Mouse (Mus musculus): ENCODE measurements at regions not wholly inside any gene's neighbourhood (a gene's known extent, or its start where the extent isn't known, plus 50 kb on each side); places are given as distances from the start of the nearest gene placed in this dataset.

DNA sequence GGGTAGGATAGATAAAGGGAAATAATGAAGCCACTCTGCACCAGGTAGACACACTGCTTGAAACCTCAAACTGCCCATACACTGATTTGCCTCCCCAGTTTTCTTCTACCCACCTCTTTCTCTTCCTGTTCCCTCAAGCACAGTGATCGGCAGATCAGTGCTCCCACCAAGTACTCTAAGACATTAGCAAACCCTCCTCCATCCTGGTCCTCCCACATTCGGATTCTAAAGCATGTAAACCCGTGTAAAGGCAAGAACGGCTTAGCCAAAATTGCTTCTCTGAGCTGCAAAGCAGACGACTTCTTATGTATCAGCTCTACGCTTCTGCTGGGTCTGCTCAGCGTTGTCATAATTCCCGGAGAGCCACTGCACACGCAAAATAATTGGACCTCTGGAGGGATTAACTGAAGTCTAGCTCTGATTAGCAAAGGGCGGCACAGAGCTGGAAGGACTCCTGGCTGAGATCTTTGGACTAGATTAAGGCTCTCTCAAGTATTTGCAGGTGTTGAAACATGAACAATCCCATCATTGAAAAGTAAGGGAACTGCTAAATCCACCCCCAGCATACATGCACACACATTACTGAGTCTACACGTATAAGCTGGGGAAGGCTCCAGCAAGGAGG, 67.2 kb downstream of the Mtx3 start:
- no peak for DNase-seq

DNA sequence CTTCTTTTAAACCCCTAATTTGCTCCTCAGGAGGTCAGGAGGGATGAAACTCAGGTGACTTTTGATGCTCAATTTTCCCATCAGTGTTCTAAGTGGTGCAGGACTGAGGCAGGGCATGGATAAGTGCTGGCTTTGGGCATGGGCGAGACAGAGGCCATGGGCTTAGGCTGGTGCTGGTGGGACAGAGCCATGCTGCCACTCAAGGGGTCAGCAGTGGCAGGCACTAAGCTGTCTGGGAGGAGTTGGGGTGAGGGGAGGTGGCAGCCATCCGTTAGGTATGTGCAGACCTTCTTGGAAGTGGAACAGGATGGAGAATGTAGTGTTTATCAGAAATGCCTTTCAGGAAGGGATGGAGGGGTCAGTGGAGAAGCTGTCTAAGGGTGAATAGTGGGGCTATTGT, 68.1 kb downstream of the Mtx3 start:
- DNase-seq: no peak

DNA sequence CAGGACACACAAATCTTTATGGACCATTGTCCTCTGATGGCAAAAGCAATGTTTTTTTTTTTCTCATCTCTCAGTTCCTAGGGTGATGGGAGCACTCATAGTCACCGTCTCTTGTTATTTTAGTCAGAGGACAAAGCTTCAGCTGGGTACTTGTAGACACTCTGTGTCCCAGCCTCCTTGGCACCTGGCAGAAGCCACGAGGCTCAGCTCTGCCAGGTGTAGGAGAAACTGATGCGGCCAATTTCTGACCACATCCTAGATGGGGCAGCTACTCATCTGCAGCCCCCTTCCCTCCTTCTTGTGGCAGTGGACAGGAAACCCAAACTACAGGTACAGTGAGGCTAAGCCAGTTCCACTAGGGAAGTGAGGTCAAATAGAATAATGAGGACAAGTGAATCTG, 70.1 kb downstream of the Mtx3 start:
- no peak for DNase-seq

DNA sequence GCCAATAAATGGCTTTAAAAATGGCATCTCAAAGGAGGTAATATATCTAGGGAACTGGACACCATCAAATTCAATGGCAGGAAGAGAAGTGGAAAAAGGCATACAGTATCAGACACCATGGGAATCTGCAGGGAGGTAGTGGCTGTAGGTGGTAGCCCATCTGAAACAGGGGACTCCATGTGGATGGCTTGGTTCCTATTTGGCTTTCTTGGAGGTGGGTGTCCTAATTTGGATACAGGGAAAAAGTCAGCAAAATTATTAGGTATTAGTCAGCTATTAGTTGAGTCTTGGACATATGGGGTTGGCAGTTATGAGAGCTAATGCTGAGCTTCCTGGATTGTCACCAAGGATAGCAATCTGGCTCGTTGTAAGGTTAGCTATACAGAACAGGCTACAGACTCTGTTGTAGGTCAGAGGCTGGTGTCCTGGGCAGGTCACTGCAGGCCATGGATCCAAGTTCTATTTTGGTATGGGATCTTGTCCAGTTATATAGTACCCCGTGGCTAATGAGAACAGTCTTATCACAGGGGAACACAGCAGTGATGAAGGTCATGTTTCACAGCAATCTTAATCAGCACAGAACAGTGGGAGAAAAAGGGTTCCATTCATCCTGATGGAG, 70.8 kb downstream of the Mtx3 start:
- no peak for DNase-seq

DNA sequence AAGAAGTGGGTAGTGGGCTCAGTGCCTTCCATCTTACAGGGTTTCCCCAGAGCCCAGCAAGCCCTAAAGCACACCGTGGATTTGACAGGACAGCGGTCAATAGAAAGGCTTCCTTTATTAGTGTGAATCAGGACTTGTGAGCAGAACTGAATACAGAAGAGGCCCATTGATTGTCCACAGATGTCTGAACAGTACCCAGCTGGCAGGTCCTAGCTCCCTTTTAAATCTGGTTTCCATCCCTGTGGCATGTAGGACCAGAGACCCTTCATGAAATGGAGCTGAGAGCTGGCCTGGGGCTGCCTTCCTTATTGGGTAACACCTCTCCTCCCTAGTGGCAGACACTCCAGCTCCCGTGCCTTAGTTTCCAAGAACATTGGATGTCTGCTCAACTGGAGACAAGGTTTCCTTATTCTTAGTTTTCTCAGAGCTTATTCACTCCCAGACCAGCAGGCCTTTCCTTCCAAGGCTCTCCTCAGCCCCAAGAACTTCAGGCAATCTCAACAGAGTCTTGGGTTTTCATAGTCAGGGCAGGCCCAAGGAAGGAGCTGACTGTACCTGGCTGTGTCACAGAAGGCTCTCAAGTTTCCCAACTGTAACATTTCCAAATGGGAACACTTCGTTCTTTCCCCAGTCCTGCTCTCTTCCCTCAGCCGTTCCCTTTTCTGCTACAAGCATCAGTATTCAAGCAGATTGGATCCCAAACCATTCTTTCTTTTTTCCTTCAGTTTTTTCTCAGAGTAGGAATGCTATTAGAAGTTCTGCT, 71.6 kb downstream of the Mtx3 start:
- no peak for DNase-seq

DNA sequence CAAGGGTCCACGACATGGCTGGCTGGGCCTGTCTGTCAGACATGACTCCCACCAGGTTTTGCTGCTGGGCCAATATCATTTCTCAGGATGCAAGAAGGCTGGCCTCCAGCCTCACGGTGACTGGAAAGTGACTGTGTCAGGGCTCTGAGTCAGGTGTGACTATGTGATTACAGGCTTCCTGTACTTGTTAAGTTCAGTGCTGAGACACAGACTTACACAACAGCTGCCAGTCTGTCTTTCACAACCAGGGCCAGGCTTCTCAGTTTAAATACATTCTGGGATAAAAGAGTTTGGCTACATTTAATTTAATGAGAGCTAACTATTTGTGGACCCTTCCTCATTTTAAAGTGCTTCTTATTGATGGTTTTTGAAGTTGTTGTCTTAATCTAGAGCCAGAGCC, 75.3 kb downstream of the Mtx3 start:
- no peak for DNase-seq

DNA sequence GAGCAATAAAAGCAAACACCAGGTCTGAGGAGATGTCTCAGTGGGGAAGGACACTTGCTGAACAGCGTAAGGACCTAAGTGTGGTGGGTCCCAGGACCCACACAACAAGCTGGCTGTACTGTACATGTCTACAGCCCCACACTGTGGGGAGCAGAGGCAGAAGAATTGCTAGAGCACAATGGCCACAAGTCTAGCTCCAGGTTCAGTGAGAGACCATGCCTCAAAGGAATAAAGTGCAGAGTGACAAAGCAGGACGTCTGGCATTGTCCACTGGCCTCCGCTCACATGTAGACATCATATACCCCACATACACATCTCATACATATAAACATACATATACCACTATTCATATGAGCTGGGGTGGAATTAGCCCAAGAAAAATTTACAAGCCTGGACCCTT, 77.4 kb downstream of the Mtx3 start:
- no peak for DNase-seq

DNA sequence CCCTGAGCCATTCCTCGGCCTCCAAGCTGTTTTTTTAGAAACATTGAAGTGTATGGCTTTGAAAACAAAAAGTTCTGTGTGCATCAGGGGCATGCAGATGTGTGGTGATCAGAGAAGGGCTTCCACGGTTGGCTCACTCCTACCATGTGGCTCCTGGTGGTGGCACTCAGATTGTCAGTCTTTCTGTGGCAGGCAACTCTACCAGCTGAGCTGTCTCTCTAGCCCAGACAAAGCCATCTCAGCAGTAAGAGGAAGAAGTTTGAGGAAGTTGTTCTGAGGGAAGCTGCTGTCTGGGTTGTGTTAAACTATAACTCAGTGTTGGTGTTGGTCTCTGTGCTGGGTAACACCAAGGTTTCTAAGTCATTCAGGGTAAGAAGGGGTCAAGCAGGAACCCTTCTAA, 78.9 kb downstream of the Mtx3 start:
- DNase-seq: no peak

DNA sequence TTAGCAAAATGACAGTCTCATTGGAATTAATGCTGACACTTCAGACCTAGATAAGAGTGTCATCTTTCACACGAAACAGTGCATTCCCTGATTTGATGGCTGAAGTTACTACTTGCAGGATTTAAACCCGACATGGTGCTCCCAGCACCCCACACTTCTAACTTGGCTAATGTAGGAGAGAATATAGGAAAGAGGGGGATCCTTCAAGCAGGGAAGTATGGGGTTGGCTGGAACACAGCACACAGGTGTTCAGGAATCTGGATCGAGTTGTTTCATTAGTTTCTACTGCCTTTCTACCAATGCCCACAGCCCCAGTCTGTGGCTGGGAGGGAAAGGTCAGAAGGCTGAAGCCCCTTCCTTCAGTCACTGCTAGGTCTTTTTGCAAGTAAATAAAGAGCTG, 79.5 kb downstream of the Mtx3 start:
- DNase-seq: no peak

DNA sequence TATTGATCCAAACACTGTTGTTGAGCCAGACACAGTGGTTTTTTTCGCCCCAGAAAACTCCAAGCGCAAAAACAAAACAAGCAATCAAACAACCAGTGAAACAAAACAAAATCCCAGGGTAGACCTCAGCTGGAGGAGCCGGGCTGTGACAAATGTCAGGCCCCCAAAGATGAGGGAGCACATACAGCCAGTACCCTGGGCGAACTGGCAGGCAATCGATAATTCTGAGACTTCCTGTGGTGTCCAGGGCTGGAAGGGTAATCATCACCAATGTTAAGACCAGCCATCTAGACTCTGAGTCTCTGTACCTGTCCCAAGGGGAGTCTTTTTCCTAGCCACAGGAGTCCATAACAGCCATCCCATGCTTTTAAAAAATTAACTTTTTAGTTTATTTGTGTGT, 80.6 kb downstream of the Mtx3 start:
- no peak for DNase-seq

DNA sequence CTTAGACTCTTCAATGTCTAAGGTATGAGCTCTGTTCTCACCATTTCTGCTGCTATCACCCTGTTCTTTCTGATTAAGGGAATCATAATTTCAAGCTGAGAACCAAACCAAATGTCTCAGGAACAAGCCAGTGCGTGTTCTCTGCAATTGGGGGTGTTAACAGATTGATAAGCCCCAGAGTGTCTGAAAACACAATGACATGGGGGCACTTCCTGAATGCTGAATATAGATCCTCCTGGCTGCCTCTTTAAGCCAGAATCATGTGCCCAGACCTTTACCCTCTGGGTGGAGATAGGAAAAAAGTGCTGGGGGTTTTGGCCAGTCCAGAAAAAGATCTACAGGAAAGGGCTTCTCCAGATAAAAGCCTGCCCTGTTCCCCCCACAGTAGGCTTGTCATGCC, 84.0 kb downstream of the Mtx3 start:
- DNase-seq: no peak

DNA sequence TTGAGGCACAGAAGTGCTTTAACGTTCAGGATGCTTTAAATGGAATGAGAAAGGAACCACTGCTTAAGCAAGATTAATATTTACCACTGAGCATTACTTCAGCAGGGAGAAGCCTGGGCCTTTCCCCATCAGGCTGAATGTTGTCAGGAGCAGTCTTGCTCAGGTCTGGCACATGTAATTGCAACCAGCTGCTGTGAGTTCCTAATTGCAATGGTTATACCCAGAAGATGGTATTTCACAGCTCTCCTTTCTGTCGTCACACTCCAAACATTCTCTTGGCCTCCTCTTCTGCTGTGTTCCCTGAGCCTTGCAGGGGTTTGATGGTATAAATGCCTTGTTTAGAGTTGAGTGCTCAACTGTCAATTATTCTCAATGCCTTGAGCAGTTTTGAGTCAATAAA, 87.1 kb downstream of the Mtx3 start:
- no peak for DNase-seq

DNA sequence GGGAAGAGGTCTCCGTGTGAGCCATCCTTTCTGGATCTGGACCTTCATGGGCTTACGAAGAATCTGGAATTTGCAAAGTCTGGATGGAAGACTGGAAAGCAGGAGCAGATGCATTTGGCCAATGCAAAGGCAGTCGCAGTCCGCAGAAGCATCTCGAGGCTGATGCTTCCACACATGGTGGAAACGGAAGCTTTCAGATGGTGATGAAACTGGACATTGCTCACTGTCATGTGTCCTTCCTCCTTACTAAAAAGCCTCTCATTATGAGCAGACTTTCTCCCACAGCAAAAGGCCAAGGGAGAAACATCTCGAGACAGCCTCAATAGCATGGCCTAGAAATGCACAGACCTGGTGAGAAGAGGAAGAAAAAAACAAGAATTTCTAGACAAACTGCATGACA, 94.5 kb downstream of the Mtx3 start:
- no peak for DNase-seq

DNA sequence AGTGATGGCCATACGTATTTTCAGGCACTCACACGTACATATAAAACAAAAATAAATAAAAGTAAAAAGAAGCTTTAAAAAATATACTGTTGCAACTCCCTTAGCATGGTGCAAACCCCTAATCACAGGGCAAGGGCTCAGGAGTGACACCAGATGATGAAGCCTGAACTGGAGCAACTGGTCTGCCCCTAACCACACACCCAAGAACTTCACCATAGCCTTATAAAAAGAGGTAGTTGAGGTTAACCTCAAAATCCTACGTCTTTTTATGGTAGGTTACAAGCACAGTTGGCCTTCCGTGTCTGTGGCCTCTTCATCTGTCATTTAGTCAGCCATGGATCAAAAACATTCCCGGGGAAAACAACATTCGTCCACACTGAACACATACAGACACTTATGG, 96.0 kb downstream of the Mtx3 start:
- no peak for DNase-seq

DNA sequence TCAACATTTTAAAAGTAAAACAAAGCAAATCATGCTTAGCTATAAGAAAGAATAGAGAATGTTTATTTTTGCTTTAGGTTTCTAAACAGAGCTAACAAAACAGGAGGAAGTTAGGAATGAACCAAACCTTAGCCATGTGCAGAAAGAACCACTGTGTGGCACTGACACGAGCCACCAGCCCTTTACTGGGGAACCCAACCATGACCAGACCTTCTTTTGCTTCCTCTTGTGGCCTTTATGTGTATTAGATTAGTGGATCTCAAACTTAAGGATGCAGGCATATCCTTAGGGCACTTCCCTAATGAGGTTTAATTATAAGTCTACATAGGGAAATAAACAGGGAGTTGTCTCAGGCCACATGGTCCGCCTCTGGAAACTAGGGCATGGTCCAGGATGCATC, 104.0 kb downstream of the Mtx3 start:
- DNase-seq: no peak

DNA sequence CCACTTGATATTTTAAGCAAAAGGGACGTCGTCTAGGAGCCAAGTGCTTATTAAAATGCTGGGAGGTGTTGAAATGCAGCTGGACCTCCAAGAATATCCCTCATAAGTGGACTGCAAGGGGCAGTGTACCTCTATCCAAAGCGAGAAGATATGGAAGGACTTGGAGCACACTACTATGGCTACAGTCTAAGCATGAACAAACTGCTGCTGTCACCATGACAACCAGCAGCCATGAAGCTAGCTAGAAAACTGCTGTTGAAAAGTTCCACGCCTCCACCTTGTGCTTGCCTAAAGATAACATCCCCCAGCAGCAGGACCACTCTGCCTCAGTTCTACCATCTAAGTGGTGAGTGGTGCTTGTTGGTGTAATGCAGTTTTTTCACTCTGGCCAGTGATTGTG, 115.5 kb downstream of the Mtx3 start:
- no peak for DNase-seq

DNA sequence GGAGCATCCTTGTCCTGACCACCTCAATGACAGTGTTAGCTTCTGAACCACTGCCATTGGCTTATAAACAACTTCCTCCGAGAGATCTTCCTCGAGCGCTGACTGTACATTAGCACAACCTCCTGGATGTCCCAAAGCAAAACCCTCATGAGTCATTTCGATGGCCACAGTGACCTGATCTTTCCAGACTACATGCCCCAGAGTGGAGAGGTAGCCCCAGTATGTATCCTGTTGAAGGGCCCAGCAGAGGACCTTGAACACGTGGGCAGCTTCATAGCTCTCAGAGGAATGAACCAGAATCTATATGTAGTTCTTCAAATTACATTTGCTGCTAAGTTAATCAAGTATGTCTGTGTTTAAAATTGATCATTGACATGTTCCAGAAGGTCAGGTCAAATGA, 118.1 kb downstream of the Mtx3 start:
- no peak for DNase-seq

DNA sequence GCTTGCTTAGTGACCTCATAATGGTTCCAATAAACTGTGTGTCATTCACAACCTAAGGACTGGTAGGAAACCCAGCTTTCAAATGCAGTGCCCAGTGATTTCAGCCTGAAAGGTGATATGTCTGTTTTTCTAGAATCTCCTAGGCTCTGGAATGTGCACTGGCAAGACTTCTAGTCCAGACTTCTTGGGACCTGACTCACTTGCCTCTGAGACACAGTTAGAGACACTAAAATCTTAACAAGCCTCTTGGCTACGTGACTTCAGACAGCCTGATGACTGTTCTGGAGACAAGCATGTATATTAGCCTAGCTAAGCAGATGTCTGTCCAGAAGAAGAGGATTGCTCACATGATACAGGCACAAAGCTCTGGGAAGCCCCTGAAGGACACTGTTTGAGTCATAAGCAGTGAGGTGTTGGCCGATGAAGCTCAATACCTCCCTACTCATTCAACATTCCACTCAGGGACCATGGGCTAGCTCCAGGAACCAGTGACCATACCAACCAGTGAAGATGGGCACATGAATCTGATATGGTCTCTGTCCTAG, 118.9 kb downstream of the Mtx3 start:
- DNase-seq: no peak

DNA sequence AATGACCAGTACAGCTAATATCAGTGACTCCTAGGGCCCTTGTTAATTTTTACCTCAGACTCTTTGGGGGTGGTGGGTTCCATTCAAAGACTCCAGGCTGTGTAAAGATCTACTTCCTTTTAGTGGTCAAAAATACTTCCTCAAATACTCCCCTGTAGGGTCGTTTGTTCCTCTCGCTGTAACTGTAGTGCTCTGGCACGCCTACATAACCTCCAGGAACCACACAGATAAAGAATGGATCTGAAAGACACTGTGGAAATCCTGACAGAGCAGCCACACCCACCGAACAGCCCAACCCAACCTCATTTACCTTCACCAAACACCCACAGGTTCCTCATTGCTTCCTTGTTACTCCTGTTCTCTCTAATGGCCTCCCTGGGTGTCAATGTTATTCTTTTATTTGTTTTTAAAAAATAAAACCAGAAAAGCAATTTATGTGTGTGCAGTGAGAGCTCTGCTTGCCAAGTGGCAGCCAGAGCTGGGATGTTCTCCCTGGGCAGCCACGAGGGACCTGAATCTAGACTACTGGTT, 119.7 kb downstream of the Mtx3 start:
- DNase-seq: no peak

DNA sequence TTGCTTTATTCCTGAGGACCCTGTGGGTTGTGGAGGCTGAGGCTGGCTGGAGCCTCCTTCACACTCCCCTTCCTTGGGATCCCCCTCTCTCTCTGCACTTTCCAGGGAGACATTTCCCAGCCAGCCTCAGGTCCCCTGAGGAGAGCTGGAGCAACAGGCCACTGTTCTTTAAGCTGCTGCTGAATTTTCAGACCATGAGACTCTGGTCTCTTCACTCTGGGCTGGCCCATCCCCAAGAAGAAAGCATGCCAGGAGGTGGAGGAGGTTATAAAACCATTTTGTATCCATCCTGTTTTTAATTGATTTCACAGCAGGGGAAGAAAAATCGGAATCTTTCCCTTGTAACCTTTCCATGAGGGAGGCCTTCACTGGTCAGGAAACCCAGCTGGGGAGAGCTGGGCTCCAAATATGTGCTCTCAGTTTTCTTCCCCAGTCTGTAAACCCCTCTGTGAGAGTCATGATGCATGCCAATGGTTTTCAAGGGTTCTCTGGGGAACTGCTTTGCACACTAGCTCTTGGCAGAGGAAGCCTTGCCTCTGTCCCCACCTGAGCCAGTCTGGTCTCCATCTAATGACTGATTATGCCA, 122.6 kb downstream of the Mtx3 start:
- DNase-seq: peak; percentile 80

DNA sequence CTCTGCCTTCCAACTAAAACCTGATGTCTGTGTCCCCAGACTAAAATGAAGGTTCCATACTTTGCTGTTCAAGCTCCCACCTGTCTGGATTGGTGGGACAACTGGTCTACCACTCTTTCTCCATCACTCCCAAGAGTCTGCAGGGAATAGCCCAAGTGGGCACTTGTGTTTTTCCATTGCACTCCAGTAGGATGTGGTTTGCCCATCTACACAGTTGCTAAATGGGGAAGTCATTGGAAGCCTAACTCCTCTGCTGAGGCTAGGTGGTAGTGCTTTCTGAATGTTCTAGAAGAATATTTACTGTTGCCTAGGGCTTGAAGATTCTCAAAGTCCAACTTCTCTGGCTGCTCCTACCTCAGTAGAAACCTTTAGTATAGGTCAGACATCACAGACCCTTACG, 125.0 kb downstream of the Mtx3 start:
- no peak for DNase-seq

DNA sequence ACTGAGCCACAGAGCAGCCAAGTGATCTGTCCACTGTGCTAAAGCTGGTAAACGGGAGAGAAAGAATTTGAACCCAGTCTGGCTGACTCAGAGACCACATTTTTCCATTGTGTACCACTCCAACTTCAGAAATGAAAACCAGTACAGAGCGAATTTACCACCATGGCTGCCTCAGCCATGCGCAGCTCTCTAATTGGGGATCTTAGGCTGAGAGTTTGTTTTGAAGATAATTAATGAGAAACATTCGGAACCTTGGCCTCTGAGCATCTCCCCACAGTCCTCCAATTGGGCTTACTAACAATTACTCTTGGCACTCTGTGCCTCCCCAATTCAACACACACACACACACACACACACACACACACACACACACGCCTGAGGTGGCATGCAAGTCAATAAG, 128.3 kb downstream of the Mtx3 start:
- no peak for DNase-seq

DNA sequence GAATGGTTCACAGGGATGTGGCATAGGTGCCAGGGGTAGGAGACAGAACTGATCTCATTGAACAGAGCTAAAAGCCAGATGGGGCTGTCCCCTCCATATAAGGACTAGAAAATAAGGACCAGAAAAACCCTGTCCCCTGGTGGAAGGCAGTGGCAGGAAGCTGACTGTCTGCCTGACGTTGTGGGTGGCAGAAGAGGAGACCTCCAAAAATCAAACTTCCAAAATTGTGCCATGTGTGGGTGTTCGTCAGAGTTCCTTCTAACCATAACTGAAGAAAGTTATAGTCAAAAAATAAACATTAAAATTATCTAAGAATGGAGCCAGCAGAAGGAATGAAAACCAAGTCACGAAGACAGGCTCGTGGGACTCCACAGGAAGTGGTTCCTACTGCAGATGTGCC, 129.2 kb downstream of the Mtx3 start:
- no peak for DNase-seq
